Mouse (Mus musculus): ENCODE results near the gene Gdpgp1.

GRCm38 (mm10) chr7:80199851-80200587, 32.6 kb upstream of the Gdpgp1 start:
- TF ChIP-seq MAX (IDR thresholded peaks at IDR 0.05; ENCODE audit: low read depth) (no peak), MYOG (IDR thresholded peaks at IDR 0.05; ENCODE audit: control insufficient read depth in 1 of 3, insufficient read depth in 1 of 3, insufficient read length in 2 of 3, low read depth in 2 of 3) (no peak), POLR2A (IDR thresholded peaks at IDR 0.05; ENCODE audit: insufficient read length, low read depth) (no peak), POLR2AphosphoS2 (IDR thresholded peaks at IDR 0.05; ENCODE audit: insufficient read length, low read depth) (no peak), E2F4 (IDR thresholded peaks at IDR 0.05; ENCODE audit: insufficient read depth) (no peak), MYOD1 (IDR thresholded peaks at IDR 0.05; ENCODE audit: control insufficient read depth in 1 of 3, insufficient read length in 2 of 3, low read depth in 2 of 3) (no peak)
